Mouse (Mus musculus): ENCODE data around the gene Ghr. TPM values are rescaled to one million over a fixed set of nuclear protein-coding genes. Genes with fewer than 3 reads are reported as not detected.

Gene Ghr
- total RNA-seq, 2 experiments from 2014 or later = 12.6 to 13.8 TPM

DNA sequence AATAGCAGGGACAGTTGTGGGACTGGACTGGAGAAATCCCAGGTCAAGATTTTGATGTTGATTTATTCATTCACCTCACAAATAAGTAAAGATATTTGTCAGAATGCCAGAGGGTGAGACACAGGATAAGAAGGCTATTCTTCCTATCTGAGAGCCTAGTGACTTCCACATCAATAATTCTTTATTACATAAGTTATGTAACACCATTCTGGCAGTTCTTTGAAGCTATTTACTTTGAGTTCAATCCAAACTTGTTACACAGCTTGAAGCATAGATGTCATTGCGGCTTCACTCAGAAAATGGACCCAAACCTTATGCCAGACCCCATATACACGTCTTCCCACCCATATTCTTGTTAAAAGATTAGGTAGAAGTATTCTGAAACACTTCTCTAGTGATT is 133.7 kb downstream of the Ghr start:
- DNase-seq (ENCODE audit: low spot score in 2 of 2) = no peak

DNA sequence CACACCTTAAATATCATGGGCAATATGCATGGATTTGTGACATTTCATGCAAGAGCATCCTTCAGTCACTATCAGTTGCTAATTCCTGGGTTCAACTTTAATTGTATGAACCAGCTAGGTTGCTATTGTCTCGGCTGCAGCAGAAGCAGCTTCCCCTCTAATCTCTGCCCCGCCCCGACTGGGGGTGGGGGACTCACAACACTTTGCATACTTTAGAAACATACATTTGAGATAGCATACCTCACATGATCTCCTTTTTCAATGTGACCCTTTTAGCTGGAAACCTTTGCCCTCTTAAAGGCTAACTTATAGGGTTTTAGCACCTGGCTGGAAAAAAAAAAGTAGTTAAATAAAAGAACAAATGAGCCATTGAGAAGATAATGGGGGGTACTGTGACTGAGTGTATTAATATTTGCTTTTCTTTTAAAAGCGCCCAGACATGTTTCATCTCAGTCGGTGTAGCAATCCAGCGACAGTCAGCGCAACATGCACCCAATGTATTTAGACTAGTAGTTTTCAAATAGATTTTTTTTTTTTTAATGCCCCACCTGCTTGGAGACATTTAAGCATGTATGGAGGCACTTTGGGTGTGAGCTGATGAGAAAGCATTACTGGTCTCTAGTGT is 137.9 kb downstream of the Ghr start:
- no peak for DNase-seq (ENCODE audit: low spot score in 2 of 2)

DNA sequence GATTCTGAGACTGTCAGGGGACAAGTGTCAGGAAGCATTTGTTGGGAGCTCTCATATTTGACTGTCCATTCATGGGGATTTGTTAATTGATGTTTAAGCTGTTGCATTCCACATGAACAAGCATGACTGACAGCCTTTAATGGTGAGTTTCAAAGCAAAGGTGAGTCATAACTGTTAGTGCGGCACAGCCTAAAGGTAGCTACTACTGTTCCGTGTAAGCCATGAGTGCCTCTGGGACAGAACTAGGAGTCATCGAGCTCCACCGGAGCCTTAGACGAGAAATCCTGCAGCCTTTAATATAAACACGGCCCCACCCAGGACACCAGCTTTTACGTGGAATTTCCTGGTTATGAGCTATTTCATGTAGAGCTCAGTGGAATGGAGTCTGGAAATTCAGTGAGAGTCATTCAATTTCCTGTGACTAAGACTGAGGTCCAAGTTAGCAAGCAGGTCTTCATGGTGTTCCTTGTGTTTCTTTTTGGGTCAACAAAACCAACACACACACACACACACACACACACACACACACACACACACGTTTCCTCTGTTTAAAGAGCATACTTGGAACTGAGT is 138.8 kb downstream of the Ghr start:
- DNase-seq (ENCODE audit: low spot score in 2 of 2) = no peak

DNA sequence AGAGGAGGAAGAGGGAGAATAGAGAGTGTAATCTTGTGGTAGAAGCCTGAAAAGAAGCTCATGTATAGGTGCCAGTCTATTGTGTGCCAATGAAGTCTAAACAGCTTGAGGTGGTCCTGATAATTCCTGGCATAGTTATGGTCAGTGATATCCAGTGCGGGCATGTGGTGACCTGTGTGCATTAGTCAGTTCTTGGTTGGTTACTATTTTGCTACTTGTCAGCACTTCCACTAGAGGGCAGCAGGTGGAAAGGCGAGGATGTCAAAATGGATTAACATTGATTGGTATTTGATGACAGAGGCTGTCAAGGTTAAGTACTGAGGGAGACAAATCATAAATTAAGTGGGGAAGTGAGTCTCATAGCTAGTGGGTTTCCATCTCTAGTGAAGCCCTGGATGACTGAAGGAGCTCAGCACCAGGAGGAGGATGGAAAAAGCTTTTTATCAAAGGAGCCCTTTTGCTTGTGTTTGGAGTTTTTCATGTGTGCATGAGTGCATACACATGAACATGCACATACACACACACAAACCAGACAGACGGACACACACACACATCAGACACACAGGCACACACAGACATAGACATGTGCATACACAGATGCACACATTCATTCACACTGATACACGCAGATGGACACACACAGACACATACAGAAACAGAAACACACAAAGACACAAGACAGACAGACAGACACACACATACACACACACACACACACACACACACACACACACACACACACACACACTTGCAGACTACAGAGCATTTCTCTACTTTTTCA is 141.6 kb downstream of the Ghr start:
- peak; percentile 26 to 32 for DNase-seq (ENCODE audit: low spot score in 2 of 2)

DNA sequence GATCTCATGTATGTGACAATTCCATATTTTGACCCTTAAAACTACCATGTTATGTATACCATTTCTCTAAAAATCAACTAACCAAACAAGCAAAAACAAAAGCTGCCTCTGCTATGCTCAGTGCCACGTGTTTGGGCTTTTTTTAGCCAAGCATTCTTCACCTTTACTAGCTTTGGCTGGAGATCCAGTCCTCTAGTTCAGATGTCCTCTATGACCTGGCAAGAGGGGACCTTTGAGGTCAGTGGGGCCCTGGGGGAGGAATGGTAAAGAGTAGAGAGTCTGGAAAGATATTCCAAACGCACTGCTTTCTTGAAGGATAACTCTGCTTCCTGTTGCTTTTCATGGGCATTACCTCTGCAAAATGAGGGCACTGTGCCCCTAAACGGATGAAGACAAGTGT is 145.9 kb downstream of the Ghr start:
- DNase-seq (ENCODE audit: low spot score in 2 of 2) = no peak

DNA sequence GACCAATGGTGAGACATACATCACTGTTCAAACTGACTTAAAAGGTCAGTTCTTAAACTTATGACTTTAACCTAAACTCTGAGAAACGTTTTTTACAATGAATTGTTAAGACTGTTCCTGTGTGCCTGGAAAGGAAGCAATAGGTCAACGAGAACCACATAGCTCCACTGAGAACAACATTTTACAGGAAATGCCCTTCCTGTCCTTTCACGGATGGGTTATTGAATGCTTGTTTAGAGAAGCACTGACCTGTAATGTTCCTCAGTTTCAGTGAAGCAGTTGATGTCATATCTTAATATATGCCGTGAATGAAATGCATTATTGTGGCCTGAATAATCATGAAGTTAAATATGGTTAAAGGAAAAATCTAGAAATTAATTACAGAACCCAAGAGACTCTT is 147.7 kb downstream of the Ghr start:
- DNase-seq (ENCODE audit: low spot score in 2 of 2) = no peak

DNA sequence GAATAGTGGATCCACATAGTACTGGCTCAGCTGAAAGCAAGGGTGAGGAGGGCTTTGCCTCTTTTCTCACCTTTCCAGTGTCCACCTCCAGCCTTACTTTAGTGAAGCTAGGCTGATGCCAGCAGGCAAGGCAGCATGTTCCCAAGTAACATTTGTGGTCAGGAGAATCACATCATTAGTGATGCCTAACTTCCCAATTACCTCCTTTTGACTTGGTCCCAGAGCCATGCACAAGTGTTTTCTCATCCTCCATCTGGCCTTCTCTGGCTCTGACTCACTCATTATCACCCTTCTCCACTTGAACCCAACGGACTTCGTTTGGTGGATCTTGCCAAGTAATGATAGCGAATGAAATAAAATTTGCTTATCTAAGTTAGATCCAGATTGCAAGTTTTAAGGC is 148.8 kb downstream of the Ghr start:
- DNase-seq (ENCODE audit: low spot score in 2 of 2) = no peak

DNA sequence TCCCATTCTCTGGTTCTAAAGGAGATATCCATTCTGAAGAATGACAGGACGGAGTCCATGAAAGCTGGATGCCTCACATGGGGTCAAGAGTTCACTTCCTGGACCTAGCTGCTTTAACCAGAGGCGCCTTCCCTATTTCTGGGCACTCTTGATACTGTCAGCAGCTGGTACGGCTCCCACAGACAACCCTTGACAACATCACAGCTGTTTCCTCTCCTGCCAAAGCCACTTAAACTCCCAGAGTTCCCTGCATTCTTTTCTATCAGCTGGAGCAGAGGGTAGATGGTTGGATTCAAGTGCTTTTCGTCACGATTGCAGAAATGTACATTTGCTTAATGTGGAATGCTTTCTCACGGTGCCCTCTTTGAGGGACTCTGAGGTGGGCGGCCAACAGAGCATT is 150.0 kb downstream of the Ghr start:
- no peak for DNase-seq (ENCODE audit: low spot score in 2 of 2)

DNA sequence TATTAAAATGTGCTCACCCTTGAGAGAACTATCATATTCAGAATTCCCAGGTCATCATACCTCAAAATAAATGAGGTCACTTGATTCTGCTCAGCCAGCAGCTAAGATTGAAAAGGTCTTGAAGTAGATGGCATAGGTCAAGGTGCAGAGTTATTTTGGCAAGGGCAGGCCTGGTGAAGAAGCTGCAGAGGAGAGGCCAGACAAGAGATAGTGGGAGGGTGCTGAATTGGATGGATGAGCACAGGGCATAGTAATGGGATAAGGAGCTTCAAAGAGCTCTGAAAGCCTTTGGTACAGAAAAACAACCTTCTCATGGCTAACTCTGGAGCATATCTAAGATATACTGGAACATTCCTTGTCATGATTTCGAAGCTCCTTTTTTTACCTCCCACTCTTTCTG is 150.5 kb downstream of the Ghr start:
- no peak for DNase-seq (ENCODE audit: low spot score in 2 of 2)

DNA sequence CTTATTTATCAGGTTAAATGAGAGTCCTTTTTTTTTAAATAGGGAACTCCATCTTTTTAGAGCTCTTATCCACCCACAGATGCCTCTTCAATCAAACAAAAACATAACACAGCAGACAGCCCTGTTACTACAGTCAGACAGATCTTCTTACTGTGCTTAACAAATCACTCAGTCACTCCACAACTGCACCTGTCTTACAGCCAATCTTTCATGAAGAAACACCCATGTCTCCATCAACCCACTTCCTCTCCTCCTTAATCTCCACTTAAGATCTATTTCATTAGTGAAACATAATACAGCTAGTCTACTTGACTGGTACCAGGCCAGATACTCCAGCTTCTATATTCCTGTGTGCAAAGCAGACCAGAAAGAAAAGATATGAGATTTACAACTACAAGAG is 153.9 kb downstream of the Ghr start:
- DNase-seq (ENCODE audit: low spot score in 2 of 2) = no peak

DNA sequence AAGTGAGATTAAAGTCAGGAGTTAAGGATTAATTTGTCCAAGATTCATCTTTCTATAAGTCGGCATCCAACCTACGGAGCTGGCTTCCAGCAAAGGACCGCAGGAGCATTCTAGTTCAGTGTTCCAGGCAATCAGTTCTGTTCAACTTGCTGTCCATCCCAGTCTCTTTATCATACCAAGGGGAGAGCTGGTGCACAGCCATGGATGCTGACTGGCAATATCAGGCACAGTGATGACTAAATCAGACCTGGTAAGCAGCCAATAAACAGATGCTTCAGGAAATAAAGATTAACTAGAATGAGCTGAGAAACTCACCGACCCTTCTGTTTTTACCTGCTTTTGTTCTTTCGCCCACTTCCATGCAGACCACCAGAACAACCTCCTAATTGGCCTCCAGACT is 154.3 kb downstream of the Ghr start:
- DNase-seq (ENCODE audit: low spot score in 2 of 2) = no peak

DNA sequence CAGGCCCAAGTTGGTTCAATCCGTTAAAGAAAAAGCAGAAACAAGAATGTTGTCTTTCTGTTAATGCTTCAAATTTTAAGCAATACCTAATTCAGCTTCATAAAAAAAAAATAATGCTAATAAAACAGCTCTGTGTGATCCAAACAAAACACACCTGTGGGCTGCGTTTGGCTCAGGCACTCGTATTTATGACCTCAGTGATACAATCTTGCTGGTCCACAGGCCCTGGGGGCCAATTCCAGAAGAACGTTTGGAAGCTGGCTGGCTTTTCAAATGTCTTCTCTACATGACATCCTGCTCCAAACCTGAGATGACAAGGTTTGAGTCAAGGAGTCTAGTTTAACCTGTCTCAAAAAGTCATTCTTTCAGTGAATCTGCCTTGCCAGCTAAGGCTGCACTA is 156.9 kb downstream of the Ghr start:
- DNase-seq (ENCODE audit: low spot score in 2 of 2) = no peak

DNA sequence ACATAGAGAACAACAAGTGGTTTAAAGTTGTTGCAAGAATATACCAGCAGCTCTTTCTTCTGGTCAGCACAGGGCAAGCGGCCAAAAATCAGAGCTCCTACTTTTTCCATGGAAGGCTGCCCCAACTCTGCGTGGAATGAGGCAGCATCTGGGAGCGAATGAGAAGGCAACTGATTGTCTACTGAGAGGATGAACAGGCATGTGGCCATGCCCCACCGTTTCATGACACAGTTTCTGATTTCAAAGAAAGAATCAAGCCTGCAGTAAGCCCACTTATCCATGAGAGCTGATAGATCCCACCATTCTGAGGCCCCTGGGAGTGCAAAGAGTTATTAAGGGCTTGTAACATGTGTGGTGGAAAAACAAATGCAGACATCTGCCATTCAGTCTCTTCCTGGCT is 160.1 kb downstream of the Ghr start:
- no peak for DNase-seq (ENCODE audit: low spot score in 2 of 2)

DNA sequence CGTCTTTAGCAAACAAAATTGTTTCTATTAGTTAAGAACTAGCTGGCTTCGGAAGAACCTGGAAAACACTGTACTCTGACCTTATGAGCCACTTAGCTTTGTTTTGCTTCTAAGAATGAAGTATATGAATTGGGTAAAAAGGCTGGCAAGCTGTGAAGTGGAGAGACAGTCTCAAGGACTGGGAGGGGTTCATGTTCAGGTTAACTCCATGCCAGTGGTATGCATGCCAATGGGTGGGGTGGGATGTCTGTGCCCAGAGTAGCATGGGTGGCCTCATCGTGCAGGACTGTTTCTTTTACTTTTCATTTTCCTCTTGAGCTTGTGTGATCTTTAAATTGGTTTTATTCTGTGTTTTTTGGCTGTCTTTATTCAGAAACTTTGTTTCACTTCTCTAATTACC is 165.6 kb downstream of the Ghr start:
- DNase-seq (ENCODE audit: low spot score in 2 of 2) = no peak

DNA sequence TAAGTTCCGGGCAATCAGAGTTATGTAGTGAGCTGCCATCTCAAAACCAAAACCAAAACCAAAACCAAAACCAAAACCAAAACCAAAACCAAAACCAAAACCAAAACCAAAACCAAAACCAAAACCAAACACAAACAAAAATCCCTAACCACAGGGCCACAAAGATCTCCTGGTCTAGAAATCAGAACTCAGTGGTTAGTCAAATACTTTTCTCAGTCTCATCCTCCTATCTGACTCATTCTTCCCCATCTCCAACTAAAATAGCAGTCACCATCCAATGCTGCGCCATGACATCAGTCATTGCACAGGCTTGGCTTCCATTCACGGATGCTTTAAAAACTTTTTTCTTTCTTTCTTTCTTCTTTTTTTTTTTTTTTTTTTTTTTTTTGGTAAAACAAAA is 170.2 kb downstream of the Ghr start:
- DNase-seq (ENCODE audit: low spot score in 2 of 2) = no peak

DNA sequence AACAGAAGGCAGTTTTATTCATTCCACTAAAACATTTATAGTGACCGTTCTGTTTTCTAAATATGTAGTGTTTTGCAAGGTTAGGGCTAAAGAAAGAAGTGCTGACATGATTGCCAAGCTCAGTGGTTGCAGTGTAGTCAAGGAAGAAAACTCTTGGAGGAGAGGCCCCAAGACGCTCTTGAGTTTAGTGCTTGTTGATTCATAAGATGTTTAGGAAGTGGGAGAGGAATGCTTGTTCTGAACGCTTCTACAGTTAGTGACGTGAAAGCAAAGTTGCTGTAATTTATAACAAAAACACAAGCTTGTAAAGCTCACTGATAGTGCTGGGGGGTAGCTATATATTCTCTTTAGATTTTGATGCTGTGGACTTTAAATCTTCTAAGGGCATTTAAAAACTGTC is 174.8 kb downstream of the Ghr start:
- no peak for DNase-seq (ENCODE audit: low spot score in 2 of 2)

DNA sequence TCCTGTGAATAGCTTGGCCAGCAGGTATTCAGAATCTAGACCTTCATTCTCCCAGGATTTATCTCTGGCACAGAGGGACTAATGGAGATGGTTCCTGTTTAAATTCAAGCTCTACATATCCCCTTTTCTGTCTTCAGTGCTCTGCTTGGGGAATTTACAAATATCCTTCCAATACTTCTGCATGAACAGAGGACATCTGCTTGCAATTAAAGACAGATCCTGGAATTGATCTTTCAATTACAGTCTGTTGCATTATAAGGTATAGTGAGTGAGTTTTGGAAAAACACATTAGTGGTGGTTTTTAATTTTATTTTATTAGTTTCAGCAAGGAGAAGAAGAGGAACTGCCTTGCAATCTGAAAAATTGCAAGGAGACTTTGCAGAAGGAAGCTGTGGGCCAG is 184.1 kb downstream of the Ghr start:
- no peak for DNase-seq (ENCODE audit: low spot score in 2 of 2)

DNA sequence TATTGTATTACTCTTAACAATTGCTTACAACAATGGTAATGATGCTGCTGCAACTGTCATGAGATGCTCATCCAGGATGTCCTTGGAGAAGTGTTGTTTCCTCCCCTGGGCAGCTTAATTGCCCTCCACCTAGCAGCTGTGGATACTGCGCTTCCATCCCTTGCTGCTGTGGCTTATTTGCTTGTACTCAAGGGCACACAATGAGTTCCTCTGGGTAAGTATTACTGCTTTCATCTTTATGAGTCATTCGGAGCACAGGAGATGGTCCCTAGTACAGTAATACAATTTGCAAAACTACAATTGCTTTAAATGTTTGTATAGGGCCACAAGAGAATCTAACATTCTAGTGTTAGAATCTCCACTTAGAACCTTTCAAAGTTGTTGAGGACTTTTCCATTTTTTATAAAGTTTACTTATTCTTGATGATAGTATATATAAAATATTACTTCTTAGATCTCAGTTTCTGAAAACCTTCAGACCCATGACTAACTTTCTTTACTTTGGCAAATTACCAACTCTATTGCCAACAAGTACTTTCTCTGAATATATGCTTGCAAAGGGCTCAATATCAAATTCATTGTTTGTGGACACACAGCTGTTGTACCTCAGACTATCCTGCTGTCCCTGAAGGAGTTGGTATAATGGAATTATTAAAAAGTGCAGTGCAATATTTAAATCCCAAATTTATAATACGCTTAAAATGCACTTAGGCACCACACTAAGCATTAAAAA is 185.8 kb downstream of the Ghr start:
- DNase-seq (ENCODE audit: low spot score in 2 of 2) = no peak

DNA sequence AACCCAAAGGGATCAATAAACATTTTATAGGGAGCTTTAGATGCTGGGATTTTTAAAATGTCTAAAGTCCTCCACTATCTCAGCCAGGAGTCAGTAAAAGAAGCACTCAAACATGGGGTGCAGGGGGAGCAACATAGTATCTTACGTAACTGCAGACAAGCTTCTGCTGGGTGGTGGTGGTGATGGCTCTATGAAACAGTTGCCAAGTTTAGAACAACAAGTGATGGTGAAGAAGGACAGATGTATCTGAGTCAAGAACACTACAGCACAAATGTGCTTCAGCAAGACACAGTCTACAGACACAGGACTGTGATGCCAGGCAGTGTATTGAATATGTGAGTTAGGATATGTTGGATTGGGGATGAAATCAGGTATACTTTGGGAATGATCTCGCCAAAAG is 187.1 kb downstream of the Ghr start:
- DNase-seq (ENCODE audit: low spot score in 2 of 2) = no peak

DNA sequence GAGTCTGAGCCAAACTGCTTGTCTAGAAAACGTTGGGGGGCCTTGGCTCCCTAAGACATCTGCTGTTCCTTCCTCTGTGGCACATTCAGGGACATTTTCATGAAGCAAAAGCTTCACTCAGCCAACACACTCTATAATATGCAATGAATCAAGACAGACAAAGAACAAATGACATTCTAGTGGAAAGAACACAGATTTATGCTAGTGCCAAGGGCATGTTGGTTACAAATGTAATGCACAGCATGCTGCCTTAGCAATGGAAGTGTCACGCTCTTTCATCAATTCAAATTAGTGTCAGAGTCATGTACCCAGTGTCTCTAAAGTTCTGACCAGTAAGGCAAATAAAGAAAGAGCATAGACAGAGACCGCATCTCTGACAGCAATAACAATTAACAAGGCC is 187.6 kb downstream of the Ghr start:
- DNase-seq (ENCODE audit: low spot score in 2 of 2) = no peak

DNA sequence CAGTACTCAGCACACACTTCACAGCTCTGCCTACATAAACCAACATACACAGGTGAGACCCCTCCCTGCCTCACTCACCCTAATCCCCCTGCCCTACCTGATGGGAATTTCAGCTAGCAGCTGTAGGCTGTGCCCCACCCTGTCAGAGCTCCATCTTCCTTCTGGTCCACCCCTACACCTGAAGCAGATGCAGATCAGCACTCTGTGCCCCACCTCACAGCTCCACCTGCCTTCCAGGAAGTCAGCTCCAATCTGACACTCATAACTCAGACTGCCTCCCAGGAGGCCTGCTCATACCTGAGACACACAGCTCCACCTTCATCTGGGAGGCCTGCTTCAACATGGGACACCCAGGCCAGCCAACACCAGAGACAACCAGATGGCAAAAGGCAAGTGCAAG is 192.6 kb downstream of the Ghr start:
- no peak for DNase-seq (ENCODE audit: low spot score in 2 of 2)

DNA sequence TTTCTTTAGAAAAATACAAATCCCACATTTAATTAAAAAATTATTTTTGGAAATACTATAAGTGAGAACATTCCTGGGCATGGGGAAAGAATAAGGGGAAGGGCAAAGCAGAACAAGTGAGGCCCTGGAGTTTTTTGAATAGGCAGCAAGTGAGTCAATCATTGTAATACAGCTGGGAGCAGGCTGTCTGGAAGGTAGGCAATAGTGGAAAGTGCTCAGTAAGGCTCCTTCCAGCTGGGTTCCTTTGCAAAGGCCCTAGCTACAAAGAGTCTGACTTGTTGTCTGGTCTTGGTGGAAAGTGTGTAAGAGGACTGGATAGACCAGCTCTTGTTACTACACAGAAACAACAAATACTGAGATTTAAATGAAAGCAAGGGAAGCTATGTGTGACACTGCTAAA is 194.3 kb downstream of the Ghr start:
- no peak for DNase-seq (ENCODE audit: low spot score in 2 of 2)
